Mouse (Mus musculus) hindbrain, embryonic 10.5 days (tissue): ENCODE measurements around the gene Rcan1. TPM values are rescaled to one million over a fixed set of nuclear protein-coding genes. Genes with fewer than 3 reads are reported as not detected.

Source experiments
- DNase-seq: peaks from one replicate; pipeline ENCODE4 v3.0.0-alpha.2; 2017; ENCODE audit warnings: low spot score
- H3K27ac ChIP-seq: fragments of 300-500 bp; sonication (generic); 2 replicates; pipeline ENCODE4 v1.5.1; 2016; ENCODE audit warnings: mild to moderate bottlenecking, moderate library complexity
- H3K27me3 ChIP-seq: fragments of 300-500 bp; sonication (generic); 2 replicates; pipeline ENCODE4 v1.6.1; 2016; ENCODE audit warnings: mild to moderate bottlenecking; ENCODE audit not compliant: poor library complexity, insufficient read depth, severe bottlenecking
- H3K36me3 ChIP-seq: fragments of 300-500 bp; sonication (generic); 2 replicates; pipeline ENCODE4 v1.6.1; 2016; ENCODE audit warnings: mild to moderate bottlenecking, moderate library complexity
- H3K4me1 ChIP-seq: fragments of 300-500 bp; sonication (generic); replicated peaks from 2 replicates; pipeline ENCODE4 v1.6.1; 2016; ENCODE audit warnings: mild to moderate bottlenecking
- H3K4me3 ChIP-seq: fragments of 300-500 bp; sonication (generic); 2 replicates; pipeline ENCODE4 v1.5.1; 2016; ENCODE audit warnings: mild to moderate bottlenecking, moderate library complexity
- H3K9me3 ChIP-seq: fragments of 300-500 bp; sonication (generic); 2 replicates; pipeline ENCODE4 v1.6.1; 2016; ENCODE audit warnings: mild to moderate bottlenecking, moderate library complexity
- WGBS: fragments of 180-500 bp; shearing (Covaris S2); methylation state at CpG from one replicate; pipeline ENCODE4 v1.1.7; 2016; 5-methylcytosine and 5-hydroxymethylcytosine counted together
- polyA plus RNA-seq: library from polyadenylated mRNA; unstranded; fragments of >200 nt; fragmentation: Nextera tagmentation; extraction: Ambion mirVana; gene quantifications from 2 replicates; pipeline ENCODE4 v1.2.1, GENCODE M21; 2016

The Rcan1 gene
- polyA plus RNA-seq, 1 experiment from 2014 or later, result 39.6 TPM

DNA sequence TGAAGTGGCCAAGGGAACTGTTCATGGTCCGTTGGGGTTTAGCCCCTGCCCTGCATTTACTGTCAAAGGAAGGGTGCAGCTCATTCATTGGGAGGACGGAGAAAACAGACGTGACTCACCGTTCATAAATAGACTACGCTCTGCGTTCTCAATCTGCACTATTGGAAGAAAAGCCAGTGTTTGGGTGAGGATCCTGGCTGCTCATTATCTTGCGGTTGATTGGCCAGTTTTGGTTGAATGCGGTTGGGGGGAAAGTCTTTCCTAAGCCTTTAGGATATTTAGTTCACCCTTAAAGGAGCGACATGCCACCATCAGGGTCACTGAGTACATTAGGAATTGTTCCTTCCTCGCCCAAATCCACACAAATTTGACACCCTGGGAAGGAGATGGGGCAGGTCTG lies 5.4 kb downstream of the Rcan1 start:
- peak overlapping the region; percentile 91 for H3K27ac ChIP-seq
- no peak for DNase-seq
- peak overlapping the region; percentile 93 for H3K4me3 ChIP-seq
- no peaks in the 10 kb centered on the region for H3K9me3 ChIP-seq
- no peaks in the 10 kb centered on the region for H3K36me3 ChIP-seq
- H3K27me3 ChIP-seq, result 0 out of 2 replicates have a peak, but pooled peaks cover 3% of the 10 kb centered on the region
- H3K4me1 ChIP-seq, result peaks cover 28% of the 10 kb centered on the region
- 17% methylated on average over 10 of the region's 10 CpGs for WGBS

DNA sequence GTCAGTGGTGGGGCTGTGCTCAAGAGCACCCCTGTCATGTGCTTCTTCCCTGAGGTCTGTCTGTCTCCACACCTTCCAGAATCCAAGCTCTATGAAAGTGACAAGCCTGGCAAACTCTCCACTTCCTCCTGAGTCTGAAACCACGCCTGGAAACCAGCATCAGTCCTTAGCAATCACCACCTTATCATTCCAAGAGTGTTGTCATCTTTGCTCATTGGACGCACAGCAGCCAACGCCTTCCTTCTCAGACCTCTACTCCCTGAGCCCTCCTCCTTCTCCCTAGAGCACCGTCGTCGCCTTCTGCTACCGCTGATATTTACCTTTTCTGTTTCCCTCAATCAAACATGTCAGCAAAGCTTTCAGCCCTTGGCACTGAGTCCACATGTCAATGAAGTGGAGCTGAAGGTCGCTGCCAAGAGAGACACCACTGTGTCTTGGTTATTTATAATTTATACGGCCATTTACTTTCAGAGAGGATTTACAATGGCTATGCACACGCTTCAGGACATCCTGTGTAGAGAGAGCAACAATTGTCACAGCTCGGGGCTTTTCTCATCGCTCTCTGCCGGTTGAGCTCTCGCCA lies 6.2 kb downstream of the Rcan1 start:
- H3K27me3 ChIP-seq, result 0 out of 2 replicates have a peak, but pooled peaks cover 3% of the 10 kb centered on the region
- H3K9me3 ChIP-seq, result no peaks in the 10 kb centered on the region
- peaks cover 28% of the 10 kb centered on the region for H3K4me1 ChIP-seq
- DNase-seq, result no peak
- 63% methylated on average over 14 of the region's 14 CpGs for WGBS
- no peaks in the 10 kb centered on the region for H3K36me3 ChIP-seq
- peak overlapping the region; percentile 93 for H3K4me3 ChIP-seq
- no peak overlapping the region for H3K27ac ChIP-seq

- Histone ChIP-seq H3K9me3 (no peaks in the 10 kb centered on the region), H3K27me3 (no peaks in the 10 kb centered on the region), H3K4me3 (no peak overlapping the region), H3K36me3 (no peaks in the 10 kb centered on the region), H3K27ac (no peak overlapping the region), H3K4me1 (peaks cover 26% of the 10 kb centered on the region)
- WGBS, result 84% methylated on average over 6 of the region's 6 CpGs
- no peak for DNase-seq
Measured at GRCm38 (mm10) chr16:92461412-92461811, 9.3 kb downstream of the Rcan1 start.

- no peaks in the 10 kb centered on the region for H3K27me3 ChIP-seq
- H3K27ac ChIP-seq, result 0 out of 2 replicates have a peak overlapping the region, but pooled peaks have one; percentile 23
- WGBS, result 35% methylated on average over 7 of the region's 7 CpGs
- H3K9me3 ChIP-seq, result no peaks in the 10 kb centered on the region
- H3K4me1 ChIP-seq, result peaks cover 4% of the 10 kb centered on the region; the same call in 1 of the 2 replicates
- H3K4me3 ChIP-seq, result no peak overlapping the region
- DNase-seq, result peak; percentile 65
- 0 out of 2 replicates have a peak, but pooled peaks cover 3% of the 10 kb centered on the region for H3K36me3 ChIP-seq
Measured at GRCm38 (mm10) chr16:92457594-92457993, 13.1 kb downstream of the Rcan1 start.

DNA sequence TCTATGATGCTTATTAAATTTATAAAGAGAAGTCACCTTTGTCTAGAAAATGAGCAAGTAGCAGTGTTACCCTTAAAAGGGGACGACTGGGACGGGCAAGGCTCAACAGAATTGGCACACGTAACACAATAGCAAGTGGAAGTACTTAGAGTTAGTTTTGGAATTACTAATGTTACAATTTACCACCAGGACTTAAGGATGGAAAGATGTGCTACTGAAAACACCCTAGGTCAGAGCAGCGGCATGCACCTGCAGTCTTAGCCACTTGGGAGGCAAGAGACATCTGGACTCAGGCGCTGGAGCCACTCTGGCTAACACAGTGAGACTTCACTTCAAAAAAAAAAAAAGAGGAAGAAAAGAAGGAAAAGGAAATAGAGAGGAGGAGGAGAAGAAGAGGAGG lies 14.7 kb downstream of the Rcan1 start:
- 91% methylated on average over 5 of the region's 5 CpGs for WGBS
- Histone ChIP-seq H3K4me3 (no peak overlapping the region), H3K36me3 (peaks cover 10% of the 10 kb centered on the region), H3K27me3 (no peaks in the 10 kb centered on the region), H3K9me3 (no peaks in the 10 kb centered on the region), H3K27ac (no peak overlapping the region), H3K4me1 (peaks cover 11% of the 10 kb centered on the region; the same call in 1 of the 2 replicates)
- no peak for DNase-seq

DNA sequence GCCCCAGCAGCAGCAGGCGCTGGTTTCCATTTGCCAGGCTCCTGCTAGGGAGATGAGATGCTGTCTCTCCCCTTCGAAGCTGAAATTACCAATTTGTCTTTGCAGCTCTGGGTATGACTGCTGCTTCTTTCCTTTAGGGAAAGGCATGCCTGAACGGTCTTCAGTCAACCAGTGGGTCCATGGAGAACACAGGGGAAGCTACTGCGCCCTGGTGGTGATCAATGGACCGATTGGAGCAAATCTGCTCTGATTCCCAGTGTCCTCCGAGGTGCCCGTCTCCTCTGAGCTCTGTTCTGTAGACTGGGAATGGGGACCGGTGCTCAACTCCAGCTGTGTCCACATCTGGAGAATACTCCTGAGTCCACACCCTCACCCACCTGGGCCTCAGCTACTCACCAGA lies 15.2 kb downstream of the Rcan1 start:
- DNase-seq, result no peak
- Histone ChIP-seq H3K27ac (no peak overlapping the region), H3K4me1 (peaks cover 15% of the 10 kb centered on the region; the same call in 1 of the 2 replicates), H3K9me3 (no peaks in the 10 kb centered on the region), H3K4me3 (no peak overlapping the region), H3K36me3 (peaks cover 15% of the 10 kb centered on the region), H3K27me3 (no peaks in the 10 kb centered on the region)
- 69% methylated on average over 8 of the region's 8 CpGs for WGBS

DNA sequence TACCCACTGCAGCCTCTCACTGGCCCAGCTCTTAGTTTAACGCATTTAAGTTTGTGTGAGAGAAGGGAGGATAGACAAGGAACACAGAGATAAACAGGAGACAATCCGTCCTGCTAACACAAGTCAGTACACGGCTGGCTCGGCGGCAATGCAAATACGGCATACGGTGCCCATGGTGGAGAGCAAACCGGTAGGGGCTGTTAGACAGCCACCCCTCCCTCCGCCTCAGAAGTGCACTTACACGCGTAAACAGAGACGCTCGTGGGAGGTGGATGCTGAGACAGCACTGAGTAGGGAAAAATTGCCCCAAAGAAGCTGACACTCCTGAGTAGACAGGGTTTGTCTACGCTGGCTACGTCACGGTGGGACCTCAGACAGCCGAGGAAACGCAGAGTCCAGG lies 16.2 kb downstream of the Rcan1 start:
- DNase-seq, result no peak
- Histone ChIP-seq H3K4me1 (peaks cover 22% of the 10 kb centered on the region), H3K9me3 (no peaks in the 10 kb centered on the region), H3K27me3 (no peaks in the 10 kb centered on the region), H3K27ac (no peak overlapping the region), H3K4me3 (no peak overlapping the region), H3K36me3 (peaks cover 17% of the 10 kb centered on the region)
- WGBS, result 91% methylated on average over 18 of the region's 18 CpGs

- Histone ChIP-seq H3K36me3 (peaks cover 22% of the 10 kb centered on the region), H3K27ac (no peak overlapping the region), H3K4me3 (no peak overlapping the region), H3K4me1 (peaks cover 22% of the 10 kb centered on the region), H3K9me3 (no peaks in the 10 kb centered on the region), H3K27me3 (no peaks in the 10 kb centered on the region)
- WGBS, result 88% methylated on average over 7 of the region's 7 CpGs
- DNase-seq, result no peak
Measured at GRCm38 (mm10) chr16:92454002-92454401, 16.7 kb downstream of the Rcan1 start.

DNA sequence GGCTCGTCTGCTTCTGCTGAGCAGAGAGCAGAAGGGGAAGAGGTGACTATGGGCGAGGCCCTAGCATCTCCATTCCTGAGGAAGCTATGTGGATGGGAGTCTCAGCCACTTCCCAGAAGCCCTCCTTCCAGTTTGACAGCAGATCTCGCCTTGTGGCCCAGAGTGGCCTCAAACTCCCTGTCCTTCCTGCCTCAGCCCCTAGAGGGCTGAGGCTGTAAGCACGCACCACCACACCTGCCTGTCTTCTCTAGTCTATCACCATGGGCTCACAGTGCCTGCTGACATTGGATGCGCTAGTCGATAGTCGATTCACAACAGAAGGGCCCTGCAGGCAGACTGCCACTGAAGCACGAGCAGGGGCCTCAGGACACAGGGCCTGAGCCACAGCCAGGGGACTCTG lies 18.1 kb downstream of the Rcan1 start:
- no peaks in the 10 kb centered on the region for H3K27me3 ChIP-seq
- DNase-seq, result no peak
- 58% methylated on average over 8 of the region's 8 CpGs for WGBS
- H3K36me3 ChIP-seq, result peaks cover 26% of the 10 kb centered on the region
- H3K4me1 ChIP-seq, result peaks cover 22% of the 10 kb centered on the region
- no peaks in the 10 kb centered on the region for H3K9me3 ChIP-seq
- H3K4me3 ChIP-seq, result no peak overlapping the region
- H3K27ac ChIP-seq, result no peak overlapping the region

DNA sequence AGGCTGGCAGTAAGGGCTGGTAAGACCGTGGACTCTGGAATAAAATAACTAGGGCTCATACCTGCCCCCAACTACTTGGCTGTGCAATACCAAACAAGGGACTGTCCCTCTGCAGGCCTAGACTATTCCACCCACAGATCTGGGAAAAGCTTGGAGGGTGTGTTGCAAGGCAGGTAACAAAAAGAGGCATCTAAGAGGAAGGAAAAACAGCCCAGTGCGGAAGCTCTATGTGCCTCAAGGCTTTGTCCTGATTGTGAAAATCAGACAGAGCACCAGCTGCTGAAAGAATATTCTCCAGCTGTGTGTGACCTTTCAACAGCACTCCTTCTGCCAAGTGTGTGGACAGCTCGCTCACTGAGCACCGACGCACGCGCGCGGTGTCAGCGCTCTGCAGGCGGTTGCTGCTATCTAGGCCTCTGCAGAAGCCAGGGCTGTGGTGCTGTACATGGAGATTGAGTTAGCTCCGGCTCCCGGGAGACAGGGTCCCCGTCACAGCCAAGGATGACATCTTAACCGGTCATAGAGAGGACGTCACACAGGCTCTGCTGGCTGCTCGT lies 19.1 kb downstream of the Rcan1 start:
- Histone ChIP-seq H3K27me3 (no peaks in the 10 kb centered on the region), H3K27ac (no peak overlapping the region), H3K9me3 (no peaks in the 10 kb centered on the region), H3K36me3 (peaks cover 26% of the 10 kb centered on the region), H3K4me1 (peaks cover 22% of the 10 kb centered on the region), H3K4me3 (no peak overlapping the region)
- 91% methylated on average over 17 of the region's 17 CpGs for WGBS
- no peak for DNase-seq

DNA sequence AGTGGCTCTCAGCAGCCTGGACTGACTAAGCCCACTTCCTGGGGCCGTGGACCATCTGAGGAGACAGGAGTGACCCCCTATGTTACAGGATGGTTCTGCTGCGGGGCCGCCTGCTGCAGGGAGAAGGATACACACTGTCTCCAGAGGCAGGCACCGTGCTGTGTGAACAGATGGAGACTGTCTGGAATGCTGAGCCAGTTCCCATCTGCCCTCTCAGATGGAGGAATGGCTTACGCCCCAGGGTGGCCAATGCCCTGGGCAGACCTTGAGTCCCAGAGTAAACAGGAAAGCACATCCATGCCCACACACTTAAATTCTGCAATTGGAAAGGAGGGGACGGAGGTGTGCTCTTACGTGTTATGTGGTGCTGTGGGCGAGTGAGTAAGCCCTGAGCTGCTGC lies 20.3 kb downstream of the Rcan1 start:
- Histone ChIP-seq H3K4me1 (peaks cover 23% of the 10 kb centered on the region), H3K27ac (peak overlapping the region; percentile 57), H3K36me3 (peaks cover 26% of the 10 kb centered on the region), H3K9me3 (no peaks in the 10 kb centered on the region), H3K4me3 (no peak overlapping the region), H3K27me3 (no peaks in the 10 kb centered on the region)
- DNase-seq, result no peak
- WGBS, result 87% methylated on average over 8 of the region's 8 CpGs

- no peaks in the 10 kb centered on the region for H3K9me3 ChIP-seq
- 95% methylated on average over 14 of the region's 14 CpGs for whole genome bisulfite sequencing
Measured at GRCm38 (mm10) chr16:92449080-92449479, 21.6 kb downstream of the Rcan1 start.

DNA sequence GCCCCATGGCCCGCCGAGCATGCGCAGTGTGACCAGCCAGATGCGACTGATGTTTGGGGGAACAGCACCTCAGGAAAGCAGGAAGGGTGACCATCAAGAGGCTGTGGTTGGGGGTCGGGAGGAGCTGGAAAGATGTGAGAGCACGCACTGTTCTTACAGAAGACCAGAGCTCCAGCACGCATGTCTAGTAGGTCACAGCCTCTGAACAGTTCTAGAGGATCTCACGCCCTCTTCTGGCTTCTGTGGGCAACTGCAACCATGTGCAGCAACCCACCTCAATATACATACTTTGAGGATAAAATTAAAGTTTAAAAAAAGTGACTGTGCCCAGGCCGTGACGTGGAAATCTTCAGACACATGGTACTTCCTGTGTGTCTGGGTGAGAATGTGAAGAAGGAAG lies 25.3 kb downstream of the Rcan1 start:
- H3K4me3 ChIP-seq, result no peak overlapping the region
- H3K27me3 ChIP-seq, result no peaks in the 10 kb centered on the region
- peak overlapping the region; percentile 56; the same call in 1 of the 2 replicates for H3K27ac ChIP-seq
- peaks cover 47% of the 10 kb centered on the region for H3K4me1 ChIP-seq
- no peaks in the 10 kb centered on the region for H3K9me3 ChIP-seq
- 63% methylated on average over 10 of the region's 10 CpGs for WGBS
- peak; percentile 42 for DNase-seq
- peaks cover 10% of the 10 kb centered on the region for H3K36me3 ChIP-seq

More at GRCm38 (mm10) chr16:92449080-92449479, 21.6 kb downstream of the Rcan1 start:
- no peak overlapping the region for H3K27ac ChIP-seq
- H3K4me3 ChIP-seq, result no peak overlapping the region
- DNase-seq, result no peak
- peaks cover 35% of the 10 kb centered on the region for H3K4me1 ChIP-seq
- H3K36me3 ChIP-seq, result peaks cover 23% of the 10 kb centered on the region
- H3K27me3 ChIP-seq, result no peaks in the 10 kb centered on the region
